Mouse (Mus musculus) CD8-positive naive resting alpha-beta T cell, adult 2 months (primary cell): ENCODE measurements around the gene Gm47995.

Experiments used
- DNase-seq, 2 experiments: peaks; one replicate each; pipeline ENCODE4 v3.0.0; 2022; ENCODE audit warnings: low read depth in 2 of 2, low spot score in 2 of 2

Gene Gm47995

GRCm38 (mm10) chr1:151227506-151227905 is 29.3 kb downstream of the Gm47995 start:
- DNase-seq: no peak

- no peak for DNase-seq
These were observed 30.2 kb downstream of the Gm47995 start for GRCm38 (mm10) chr1:151228320-151228989.

GRCm38 (mm10) chr1:151232346-151232745 is 34.1 kb downstream of the Gm47995 start:
- DNase-seq: no peak

GRCm38 (mm10) chr1:151233756-151234155 is 35.5 kb downstream of the Gm47995 start:
- no peak for DNase-seq

GRCm38 (mm10) chr1:151235574-151235973 is 37.3 kb downstream of the Gm47995 start:
- no peak for DNase-seq

GRCm38 (mm10) chr1:151236141-151236930 is 38.1 kb downstream of the Gm47995 start:
- DNase-seq: no peak

GRCm38 (mm10) chr1:151237780-151238179 is 39.5 kb downstream of the Gm47995 start:
- DNase-seq: no peak

- no peak for DNase-seq
These were observed 45.1 kb downstream of the Gm47995 start for GRCm38 (mm10) chr1:151243332-151243731.

GRCm38 (mm10) chr1:151244013-151244412 is 45.8 kb downstream of the Gm47995 start:
- no peak for DNase-seq

- no peak for DNase-seq
These were observed 46.5 kb downstream of the Gm47995 start for GRCm38 (mm10) chr1:151244761-151245160.

GRCm38 (mm10) chr1:151245165-151245564 is 46.9 kb downstream of the Gm47995 start:
- no peak for DNase-seq

- DNase-seq: no peak
These were observed 47.6 kb downstream of the Gm47995 start for GRCm38 (mm10) chr1:151245846-151246245.
